Mouse (Mus musculus) liver, adult 2 months (tissue): Measurements from ENCODE around the gene Cry2. TPM values are rescaled to one million over a fixed set of nuclear protein-coding genes. Genes with fewer than 3 reads are reported as not detected.

Experiments
- DNase-seq: peaks from one replicate; pipeline ENCODE4 v3.0.0-alpha.2; 2011; ENCODE audit warnings: low read depth, low spot score; ENCODE audit errors: extremely low read depth
- H3K27ac ChIP-seq: fragments of 200-500 bp; replicated peaks from 2 replicates; pipeline ENCODE4 v1.5.1; 2012; ENCODE audit warnings: low read depth, mild to moderate bottlenecking, control low read depth, inconsistent platforms, low read length; ENCODE audit not compliant: insufficient read depth
- H3K27me3 ChIP-seq: fragments of 200-500 bp; 2 replicates; pipeline ENCODE4 v1.6.1; 2012; ENCODE audit warnings: mild to moderate bottlenecking, moderate library complexity, low read length, inconsistent platforms; ENCODE audit not compliant: control insufficient read depth, insufficient read depth
- H3K36me3 ChIP-seq: fragments of 200-500 bp; 2 replicates; pipeline ENCODE4 v1.6.1; 2012; ENCODE audit warnings: low read length, inconsistent platforms; ENCODE audit not compliant: control insufficient read depth, insufficient read depth
- H3K4me1 ChIP-seq: fragments of 200-500 bp; 2 replicates; pipeline ENCODE4 v1.6.1; 2011; ENCODE audit warnings: low read length; ENCODE audit not compliant: control insufficient read depth, insufficient read depth
- H3K4me3 ChIP-seq: fragments of 200-500 bp; 2 replicates; pipeline ENCODE4 v1.5.1; 2011; ENCODE audit warnings: low read depth, mild to moderate bottlenecking, control low read depth, low read length, moderate library complexity; ENCODE audit not compliant: insufficient read depth
- H3K79me2 ChIP-seq: fragments of 200-500 bp; 2 replicates; pipeline ENCODE4 v1.6.1; 2012; ENCODE audit warnings: inconsistent platforms, mild to moderate bottlenecking, low read length, moderate library complexity; ENCODE audit not compliant: control insufficient read depth, insufficient read depth
- H3K9ac ChIP-seq: fragments of 200-500 bp; 2 replicates; pipeline ENCODE4 v1.6.1; 2012; ENCODE audit warnings: low read depth, mild to moderate bottlenecking, control low read depth, inconsistent platforms, low read length
- CTCF ChIP-seq: fragments of 200-500 bp; IDR thresholded peaks from 2 replicates; pipeline ENCODE4 v1.5.1; 2011; ENCODE audit warnings: low read depth, low read length, control low read depth
- POLR2A ChIP-seq: fragments of 200-500 bp; IDR thresholded peaks from 2 replicates; pipeline ENCODE4 v1.6.1; 2011; ENCODE audit warnings: low read length, control low read depth; ENCODE audit not compliant: insufficient read depth; ENCODE audit errors: extremely low read depth
- WGBS: fragments of 180-500 bp; shearing (Covaris S2); methylation state at CpG from one replicate; pipeline ENCODE4 v1.1.7; 2018; 5-methylcytosine and 5-hydroxymethylcytosine counted together
- polyA plus RNA-seq: library from polyadenylated mRNA; depleted of rRNA; stranded (reverse); fragments of >200 nt; gene quantifications from 2 replicates; pipeline ENCODE4 v1.2.3, GENCODE M21; 2012; rRNA removed
- total RNA-seq: library from RNA; depleted of rRNA; stranded (reverse); fragments of >200 nt; gene quantifications from 2 replicates; pipeline ENCODE4 v1.2.3, GENCODE M21; 2014; rRNA removed

Gene Cry2
- total and polyA plus RNA-seq, 2 experiments: 17.1 to 20.5 TPM

DNA sequence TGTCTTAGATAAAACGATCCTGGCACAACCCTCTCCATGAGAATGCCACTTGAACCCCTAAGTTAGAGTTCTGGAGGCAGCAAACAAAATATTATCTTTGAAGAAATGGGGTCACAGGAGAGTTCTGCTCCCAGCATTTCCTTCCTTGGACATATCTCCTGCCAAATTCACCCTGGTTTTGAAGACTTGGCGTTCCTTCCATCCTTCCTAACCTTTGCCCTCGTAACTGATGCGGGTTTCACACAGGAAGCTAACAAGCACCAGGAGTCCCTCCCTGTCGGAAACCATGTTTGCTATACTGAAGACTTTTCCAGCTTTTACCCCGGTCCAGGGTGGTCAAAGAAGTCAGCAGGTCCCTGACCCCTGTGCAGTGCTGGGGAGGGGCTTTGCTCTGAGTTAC lies 79.6 kb downstream of the Cry2 start:
- 56% methylated on average over 6 of the region's 6 CpGs for WGBS
- TF ChIP-seq POLR2A (no peak), CTCF (no peak)
- DNase-seq: no peak
- H3K9ac ChIP-seq: no peak overlapping the region
- no peaks in the 10 kb centered on the region for H3K27me3 ChIP-seq
- no peak overlapping the region for H3K4me3 ChIP-seq
- H3K36me3 ChIP-seq: peaks cover 22% of the 10 kb centered on the region
- no peaks in the 10 kb centered on the region; the same call in 1 of the 2 replicates for H3K4me1 ChIP-seq
- no peaks in the 10 kb centered on the region for H3K79me2 ChIP-seq
- H3K27ac ChIP-seq: peak overlapping the region; percentile 19; the same call in 1 of the 2 replicates

Other genes with a start within 250 kb of the Cry2 start
- 95.5 and 97.7 TPM in 2 replicates for gene Pex16, start 59.4 kb downstream of the Cry2 start, total RNA-seq
- 164 and 196 TPM in 2 replicates for gene Pex16, start 59.4 kb downstream of the Cry2 start, polyA plus RNA-seq
- 0.37 and 0.74 TPM in 2 replicates for gene Large2, start 59.2 kb downstream of the Cry2 start, total RNA-seq
- gene Large2, start 59.2 kb downstream of the Cry2 start, polyA plus RNA-seq: 0.88 and 1.7 TPM in 2 replicates
- gene 1700029I15Rik, start 51.5 kb downstream of the Cry2 start, total RNA-seq: 1.3 and 2.0 TPM in 2 replicates
- 3.3 and 5.6 TPM in 2 replicates for gene 1700029I15Rik, start 51.5 kb downstream of the Cry2 start, polyA plus RNA-seq
- gene Mapk8ip1, start 32.8 kb downstream of the Cry2 start, total RNA-seq: 0.65 and 1.0 TPM in 2 replicates
- 1.3 and 1.6 TPM in 2 replicates for gene Mapk8ip1, start 32.8 kb downstream of the Cry2 start, polyA plus RNA-seq
- gene Slc35c1, start 26.5 kb upstream of the Cry2 start, total RNA-seq: 3.0 and 3.9 TPM in 2 replicates
- 26.0 and 30.7 TPM in 2 replicates for gene Slc35c1, start 26.5 kb upstream of the Cry2 start, polyA plus RNA-seq
- 0.09 and 0.34 TPM in 2 replicates for gene Chst1, start 165.7 kb upstream of the Cry2 start, total RNA-seq
- 0.18 and 0.27 TPM in 2 replicates for gene Chst1, start 165.7 kb upstream of the Cry2 start, polyA plus RNA-seq